Mouse (Mus musculus) bone marrow macrophage, adult 2 months (primary cell): ENCODE data around the gene Ppp1r10.

ENCODE experiments used
- CTCF ChIP-seq: IDR thresholded peaks from 2 replicates; pipeline ENCODE4 v1.5.1; 2012; ENCODE audit warnings: low read depth, mild to moderate bottlenecking, low read length, moderate library complexity
- POLR2A ChIP-seq: IDR thresholded peaks from 2 replicates; pipeline ENCODE4 v1.6.1; 2012; ENCODE audit warnings: mild to moderate bottlenecking, low read depth, low read length, borderline replicate concordance

- TF ChIP-seq CTCF (no peak), POLR2A (no peak)
Observed at GRCm38 (mm10) chr17:35918276-35919059, 2.2 kb downstream of the Ppp1r10 start.
